In the genomic region with DNA sequence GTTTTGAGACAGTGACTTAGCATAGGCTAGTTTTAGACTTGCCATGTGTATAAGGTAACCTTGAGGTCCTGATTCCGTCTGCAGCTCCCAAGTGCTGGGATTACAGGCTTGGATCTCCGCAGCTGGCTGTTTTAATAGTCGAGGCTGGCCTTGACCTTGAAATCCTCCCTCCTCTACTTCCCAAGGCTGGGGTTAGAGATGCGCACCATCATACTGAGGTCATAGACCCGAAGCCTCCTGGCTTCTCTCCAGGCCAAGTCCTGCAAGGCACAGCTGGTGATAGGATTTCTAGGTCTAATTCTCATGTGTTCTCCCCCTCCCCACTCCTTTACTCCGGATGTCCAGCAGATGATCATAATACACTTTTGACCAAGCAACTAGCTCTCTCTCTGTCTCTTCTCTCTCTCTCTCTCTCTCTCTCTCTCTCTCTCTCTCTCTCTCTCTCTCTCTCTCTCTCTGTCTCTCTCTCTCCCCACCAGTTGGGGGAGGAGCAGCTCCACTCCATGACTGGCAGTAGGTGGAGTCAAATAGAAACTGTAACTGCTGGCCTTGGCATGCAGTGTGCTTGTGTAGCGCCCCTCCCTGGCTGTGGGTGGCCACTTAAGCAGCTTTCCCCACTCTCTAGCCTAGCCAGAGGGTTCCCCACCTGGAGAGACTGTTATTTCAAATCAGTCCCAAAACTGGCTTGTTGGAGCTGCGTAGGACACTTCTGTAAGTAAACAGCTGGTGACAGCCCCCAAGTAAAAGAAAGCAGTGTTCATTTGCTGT, we compare ENCODE assay signal across 28 mouse cellular contexts. TPM values are rescaled to one million over a fixed set of nuclear protein-coding genes. Genes with fewer than 3 reads are reported as not detected.
A peak's percentile ranks its signal among the peaks of the same experiment; 100 is the strongest.
DNase-seq lines count a peak whose midpoint lies in the region; ATAC-seq and TF ChIP-seq lines count a peak whose summit lies in the region.
"Had no signal": no experiment of that assay in that cellular context is flagged by ENCODE, and none has a peak within 500 bp of the region (broad histone marks: within the 10 kb centered on the region; RNA-seq: fewer than 3 reads in every experiment).

No protein-coding gene starts in this region.

- no peaks in the 10 kb centered on the region for H3K79me3 ChIP-seq in C2C12 (ENCODE audit: low read depth)

- no peak for TF ChIP-seq EP300 in liver, postnatal 0 days (IDR thresholded peaks at IDR 0.05; ENCODE audit: low read depth)

- no peak overlapping the region for H3K4me2 ChIP-seq in liver, postnatal 0 days (ENCODE audit: low read depth, low read length)
- H3K4me2 ChIP-seq: embryonic facial prominence, embryonic 13.5 days; forebrain, embryonic 12.5 days; heart, embryonic 13.5 days; hindbrain, embryonic 14.5 days; limb, embryonic 13.5 days; liver, embryonic 13.5 days; lung, embryonic 14.5 days; neural tube, embryonic 13.5 days had no signal

- TF ChIP-seq POLR2A in liver, adult 2 months (IDR thresholded peaks at IDR 0.05; ENCODE audit: extremely low read depth, insufficient read depth, low read length) = no peak
- TF ChIP-seq POLR2A in cerebellum, adult 2 months (IDR thresholded peaks at IDR 0.05; ENCODE audit: borderline replicate concordance, insufficient read depth, low read length) = no peak

- H3K27ac ChIP-seq in liver, adult 2 months (replicated peaks; ENCODE audit: insufficient read depth, low read depth, low read length) = no peak overlapping the region
- no peak overlapping the region for H3K27ac ChIP-seq in liver, postnatal 0 days (ENCODE audit: low read depth)
- no peak overlapping the region for H3K27ac ChIP-seq in cerebellum, adult 2 months (ENCODE audit: insufficient read depth, low read length)
- H3K27ac ChIP-seq: embryonic facial prominence, embryonic 13.5 days; forebrain, embryonic 12.5 days; heart, adult 2 months; heart, embryonic 13.5 days; hindbrain, embryonic 14.5 days; limb, embryonic 13.5 days; liver, embryonic 13.5 days; neural tube, embryonic 13.5 days; stomach, postnatal 0 days had no signal

- DNase-seq in liver, adult 2 months (ENCODE audit: extremely low read depth, low read depth, low spot score) = peak; percentile 24
- no peak for DNase-seq in liver, postnatal 0 days
- DNase-seq in adrenal gland, adult 2 months = peak; percentile 68
- peak; percentile 65 for DNase-seq in brain, adult 2 months (ENCODE audit: low read depth, low spot score)
- no peak for DNase-seq in cerebellum, adult 2 months
- no peak for DNase-seq in lung, postnatal 4 days
- DNase-seq: B cell, adult 2 months; cerebellum, adult 8-10 months; cerebellum, postnatal 36 days; embryo, embryonic 11 days; gastrocnemius, postnatal 36 days; heart, adult 2 months; kidney, adult 2 months; kidney, postnatal 14 days; liver, embryonic 13.5 days; lung, embryonic 14.5 days; midbrain, embryonic 14.5 days; right cerebral cortex, postnatal 14 days had no signal

- H3K27me3 ChIP-seq in liver, adult 2 months (ENCODE audit: control insufficient read depth, insufficient read depth, low read length) = no peaks in the 10 kb centered on the region
- no peaks in the 10 kb centered on the region for H3K27me3 ChIP-seq in liver, postnatal 0 days (ENCODE audit: insufficient read depth, low read length)
- no peaks in the 10 kb centered on the region for H3K27me3 ChIP-seq in C2C12 (ENCODE audit: control insufficient read depth, insufficient read depth, insufficient read length)
- H3K27me3 ChIP-seq in cerebellum, adult 2 months (ENCODE audit: control insufficient read depth, insufficient read depth, low read length) = no peaks in the 10 kb centered on the region
- H3K27me3 ChIP-seq: embryonic facial prominence, embryonic 13.5 days; forebrain, embryonic 12.5 days; limb, embryonic 13.5 days; liver, embryonic 13.5 days; neural tube, embryonic 13.5 days had no signal

- ATAC-seq in liver, postnatal 0 days = no peak

- H3K4me3 ChIP-seq in liver, adult 2 months (ENCODE audit: insufficient read depth, low read depth, low read length) = no peak overlapping the region
- H3K4me3 ChIP-seq in liver, postnatal 0 days (ENCODE audit: low read depth, low read length) = no peak overlapping the region
- no peak overlapping the region for H3K4me3 ChIP-seq in C2C12 (ENCODE audit: insufficient read depth, poor library complexity, severe bottlenecking)
- no peak overlapping the region for H3K4me3 ChIP-seq in cerebellum, adult 2 months (replicated peaks; ENCODE audit: insufficient read depth, low read depth, low read length)
- H3K4me3 ChIP-seq: embryonic facial prominence, embryonic 13.5 days; erythroblast, embryonic 14.5 days; forebrain, embryonic 12.5 days; heart, adult 2 months; heart, embryonic 13.5 days; limb, embryonic 13.5 days; liver, embryonic 13.5 days; megakaryocyte, embryonic 14.5 days; neural tube, embryonic 13.5 days had no signal

- no peak for TF ChIP-seq CTCF in liver, adult 2 months (IDR thresholded peaks at IDR 0.05; ENCODE audit: low read depth, low read length)
- TF ChIP-seq CTCF in liver, postnatal 0 days (IDR thresholded peaks at IDR 0.05; ENCODE audit: low read depth) = no peak
- TF ChIP-seq CTCF in C2C12 (IDR thresholded peaks at IDR 0.05; ENCODE audit: control insufficient read depth, insufficient read depth, insufficient read length) = peak; percentile 19
- no peak for TF ChIP-seq CTCF in cerebellum, adult 2 months (IDR thresholded peaks at IDR 0.05; ENCODE audit: borderline replicate concordance, insufficient read depth, low read depth, low read length)

- H3K79me2 ChIP-seq in liver, adult 2 months (ENCODE audit: control insufficient read depth, insufficient read depth, low read length) = no peaks in the 10 kb centered on the region
- H3K79me2 ChIP-seq in C2C12 (ENCODE audit: control insufficient read depth, insufficient read depth) = no peaks in the 10 kb centered on the region

- no peak overlapping the region for H3ac ChIP-seq in C2C12 (ENCODE audit: control insufficient read depth, insufficient read length, low read depth)

- no peaks in the 10 kb centered on the region for H3K36me3 ChIP-seq in liver, adult 2 months (ENCODE audit: control insufficient read depth, insufficient read depth, low read length)
- H3K36me3 ChIP-seq in liver, postnatal 0 days (replicated peaks; ENCODE audit: insufficient read depth, low read length) = no peaks in the 10 kb centered on the region
- H3K36me3 ChIP-seq in C2C12 (ENCODE audit: control insufficient read depth, insufficient read depth) = no peaks in the 10 kb centered on the region
- H3K36me3 ChIP-seq: embryonic facial prominence, embryonic 13.5 days; forebrain, embryonic 12.5 days; heart, embryonic 13.5 days; limb, embryonic 13.5 days; liver, embryonic 13.5 days; neural tube, embryonic 13.5 days had no signal

- no peaks in the 10 kb centered on the region for H3K9me3 ChIP-seq in liver, postnatal 0 days (ENCODE audit: low read length)
- H3K9me3 ChIP-seq: embryonic facial prominence, embryonic 13.5 days; forebrain, embryonic 12.5 days; heart, embryonic 13.5 days; limb, embryonic 13.5 days; liver, embryonic 13.5 days; megakaryocyte, embryonic 14.5 days; neural tube, embryonic 13.5 days had no signal

- no peak overlapping the region for H3K9ac ChIP-seq in liver, adult 2 months (ENCODE audit: low read depth, low read length)
- H3K9ac ChIP-seq in liver, postnatal 0 days (replicated peaks) = no peak overlapping the region
- H3K9ac ChIP-seq: embryonic facial prominence, embryonic 13.5 days; forebrain, embryonic 12.5 days; heart, embryonic 13.5 days; hindbrain, embryonic 14.5 days; limb, embryonic 13.5 days; liver, embryonic 13.5 days; lung, embryonic 14.5 days; neural tube, embryonic 13.5 days had no signal

- 55% methylated on average over 8 of the region's 8 CpGs for whole genome bisulfite sequencing in liver, adult 2 months
- WGBS in liver, postnatal 0 days (ENCODE audit: insufficient replicate concordance) = 52% methylated on average over 8 of the region's 8 CpGs
- WGBS in cerebellum, adult 2 months = 70% methylated on average over 8 of the region's 8 CpGs

- H3K4me1 ChIP-seq in liver, adult 2 months (ENCODE audit: control insufficient read depth, insufficient read depth, low read length) = no peaks in the 10 kb centered on the region
- H3K4me1 ChIP-seq in liver, postnatal 0 days (ENCODE audit: insufficient read depth) = no peaks in the 10 kb centered on the region
- peaks cover 10% of the 10 kb centered on the region for H3K4me1 ChIP-seq in cerebellum, adult 2 months (ENCODE audit: control insufficient read depth, insufficient read depth, low read length)
- H3K4me1 ChIP-seq: embryonic facial prominence, embryonic 13.5 days; forebrain, embryonic 12.5 days; heart, embryonic 13.5 days; limb, embryonic 13.5 days; liver, embryonic 13.5 days; neural tube, embryonic 13.5 days had no signal

TF ChIP-seq in C2C12, 6 proteins besides CTCF, POLR2A, EP300 and RAD21:
- TF ChIP-seq USF1 (IDR thresholded peaks at IDR 0.05; ENCODE audit: low read depth) = no peak
- TF ChIP-seq MYOD1 (IDR thresholded peaks at IDR 0.05; ENCODE audit: control insufficient read depth, insufficient read length, low read depth) = peak; percentile 42
- no peak for TF ChIP-seq FOSL1 (IDR thresholded peaks at IDR 0.05; ENCODE audit: insufficient read depth, low read length, poor library complexity, severe bottlenecking)
- no peak for TF ChIP-seq MYOG (IDR thresholded peaks at IDR 0.05; ENCODE audit: control insufficient read depth, extremely low read depth, insufficient read length)
- TF ChIP-seq CEBPB (IDR thresholded peaks at IDR 0.05; ENCODE audit: low read depth) = no peak
- TF ChIP-seq MAX (IDR thresholded peaks at IDR 0.05) = no peak

RNA-seq across cellular contexts. Expression of a gene that starts 58.3 kb away (rescaled TPM):
- total RNA-seq in liver, adult 2 months (2014; rRNA removed) = 6.6 and 7.8 TPM in 2 replicates
- polyA plus RNA-seq in liver, adult 2 months (2012; rRNA removed) = 3.8 and 4.3 TPM in 2 replicates
- 14.6 and 15.1 TPM in 2 replicates for polyA plus RNA-seq in liver, postnatal 0 days (2015; fragmentation: Nextera tagmentation; extraction: Ambion mirVana)
- 27.9 TPM for polyA plus RNA-seq in C2C12 (2012; fragmentation: generic; extraction: Trizol)
- 10 to 100 TPM; 47.2 to 54.9 TPM for total RNA-seq in adrenal gland, adult 2 months (2021)
- 4.5 and 4.6 TPM in 2 replicates for polyA plus RNA-seq in adrenal gland, adult 2 months (2012; rRNA removed)
- polyA plus RNA-seq in cerebellum, adult 2 months (2012; rRNA removed) = 55.0 and 57.2 TPM in 2 replicates

Comparison
In these comparisons a context has a peak if more than half of its experiments do, and no peak if none do; other contexts are left out.
1. DNase-seq: peak in liver, adult 2 months (single experiment), adrenal gland, adult 2 months (single experiment) and brain, adult 2 months (single experiment); none in liver, postnatal 0 days (single experiment), cerebellum, adult 2 months (0 of 2) and lung, postnatal 4 days (0 of 2).